Mouse (Mus musculus): ENCODE results near the gene Dmrt3. TPM values are rescaled to one million over a fixed set of nuclear protein-coding genes. Genes with fewer than 3 reads are reported as not detected.

Dmrt3 gene
- polyA plus RNA-seq, 1 experiment from 2014 or later = 5.1 TPM

GRCm38 (mm10) chr19:25635119-25635518 lies 25.0 kb downstream of the Dmrt3 start:
- ATAC-seq (ENCODE audit: insufficient number of reproducible peaks, insufficient read depth, low FRiP score, low TSS enrichment) = no peak
- Histone ChIP-seq H3K4me2 (replicated peaks) (no peak overlapping the region), H3K36me3 (no peaks in the 10 kb centered on the region), H3K27me3 (0 out of 2 replicates have a peak, but pooled peaks cover 3% of the 10 kb centered on the region), H3K4me1 (no peaks in the 10 kb centered on the region; the same call in 1 of the 2 replicates), H3K9ac (no peak overlapping the region), H3K27ac (no peak overlapping the region), H3K4me3 (no peak overlapping the region), H3K9me3 (no peaks in the 10 kb centered on the region)
- 77% methylated on average over 5 of the region's 5 CpGs for WGBS

DNA sequence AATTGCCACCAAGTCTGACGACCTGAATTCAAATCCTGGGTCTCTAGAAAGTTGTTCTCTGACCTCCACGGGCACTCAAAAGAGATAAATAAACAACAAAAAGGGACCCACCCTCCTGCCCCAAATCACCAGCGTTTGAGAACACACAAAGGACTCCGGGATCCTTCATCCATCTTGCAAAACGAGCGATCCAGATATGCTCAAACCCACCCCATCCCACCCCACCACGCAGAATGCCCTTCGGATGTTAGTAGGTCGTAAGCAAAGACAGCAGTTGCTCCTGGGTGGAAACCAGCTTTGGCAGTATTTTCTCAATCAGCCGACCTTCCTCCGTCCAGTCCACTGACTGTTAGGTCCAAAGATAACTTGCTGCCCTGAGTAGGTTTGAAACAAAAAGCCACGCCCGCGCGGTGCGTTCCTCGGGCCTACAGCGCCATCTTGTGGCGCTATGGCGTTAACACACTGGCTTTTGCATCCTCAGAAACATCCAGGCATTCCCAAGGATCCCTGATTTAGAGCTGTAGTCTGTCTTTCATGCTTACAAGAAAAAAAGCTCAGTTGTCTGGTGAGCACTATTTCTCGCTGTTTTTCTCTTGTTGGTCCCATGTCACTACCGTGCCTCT lies 25.6 kb downstream of the Dmrt3 start:
- no peaks in the 10 kb centered on the region for H3K36me3 ChIP-seq
- ATAC-seq (ENCODE audit: insufficient number of reproducible peaks, insufficient read depth, low FRiP score, low TSS enrichment) = peak; percentile 26; the same call in 1 of the 2 replicates
- WGBS = 13% methylated on average over 22 of the region's 22 CpGs
- H3K4me1 ChIP-seq = no peaks in the 10 kb centered on the region; the same call in 1 of the 2 replicates
- no peaks in the 10 kb centered on the region for H3K9me3 ChIP-seq
- H3K4me2 ChIP-seq (replicated peaks) = peak overlapping the region; percentile 46
- H3K27me3 ChIP-seq = 0 out of 2 replicates have a peak, but pooled peaks cover 3% of the 10 kb centered on the region
- H3K4me3 ChIP-seq = peak overlapping the region; percentile 32
- no peak overlapping the region for H3K27ac ChIP-seq
- H3K9ac ChIP-seq = peak overlapping the region; percentile 40

DNA sequence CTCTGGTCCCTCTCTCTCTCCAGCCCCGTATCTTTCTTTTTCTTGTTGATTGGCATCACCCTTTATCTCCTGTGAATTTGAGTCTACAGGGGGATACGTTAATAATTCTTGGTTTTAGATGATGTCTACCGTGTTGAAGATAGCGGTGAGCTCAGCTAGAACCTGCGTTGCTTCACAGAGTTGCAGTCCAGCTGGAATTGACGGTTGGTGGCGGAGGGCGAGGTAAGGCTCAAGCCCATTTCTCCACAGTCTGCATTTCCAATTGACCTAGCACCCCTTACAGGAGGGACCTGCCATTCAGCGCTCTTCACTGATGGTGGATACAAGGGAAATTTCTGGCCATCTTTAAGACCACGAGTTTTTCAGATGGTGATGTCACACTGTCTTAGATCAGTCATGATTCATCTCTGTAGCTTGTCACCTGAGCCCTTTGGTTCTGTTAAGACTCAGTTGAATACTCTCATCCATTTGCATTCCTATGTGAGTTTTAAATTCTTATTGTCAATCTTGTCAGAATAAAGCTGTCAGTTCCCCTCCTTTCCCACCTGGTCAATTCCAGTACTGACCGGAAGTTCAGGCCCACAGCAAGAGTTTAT lies 28.8 kb downstream of the Dmrt3 start:
- Histone ChIP-seq H3K4me3 (no peak overlapping the region), H3K36me3 (no peaks in the 10 kb centered on the region), H3K9ac (no peak overlapping the region), H3K27me3 (0 out of 2 replicates have a peak, but pooled peaks cover 3% of the 10 kb centered on the region), H3K27ac (no peak overlapping the region), H3K4me2 (replicated peaks) (no peak overlapping the region), H3K4me1 (no peaks in the 10 kb centered on the region; the same call in 1 of the 2 replicates), H3K9me3 (no peaks in the 10 kb centered on the region)
- ATAC-seq (ENCODE audit: insufficient number of reproducible peaks, insufficient read depth, low FRiP score, low TSS enrichment) = no peak
- WGBS = 75% methylated on average over 11 of the region's 11 CpGs

GRCm38 (mm10) chr19:25641786-25642185 lies 31.7 kb downstream of the Dmrt3 start:
- H3K9me3 ChIP-seq = no peaks in the 10 kb centered on the region
- 87% methylated on average over 6 of the region's 6 CpGs for WGBS
- H3K4me1 ChIP-seq = no peaks in the 10 kb centered on the region
- no peak overlapping the region for H3K4me2 ChIP-seq (replicated peaks)
- no peak overlapping the region for H3K27ac ChIP-seq
- 0 out of 2 replicates have a peak, but pooled peaks cover 3% of the 10 kb centered on the region for H3K27me3 ChIP-seq
- no peak overlapping the region for H3K9ac ChIP-seq
- H3K4me3 ChIP-seq = no peak overlapping the region
- H3K36me3 ChIP-seq = no peaks in the 10 kb centered on the region
- no peak for ATAC-seq (ENCODE audit: insufficient number of reproducible peaks, insufficient read depth, low FRiP score, low TSS enrichment)

- no peak for ATAC-seq (ENCODE audit: insufficient number of reproducible peaks, insufficient read depth, low FRiP score, low TSS enrichment)
- Histone ChIP-seq H3K4me2 (replicated peaks) (no peak overlapping the region), H3K9ac (no peak overlapping the region), H3K27me3 (no peaks in the 10 kb centered on the region), H3K27ac (no peak overlapping the region), H3K36me3 (no peaks in the 10 kb centered on the region), H3K4me3 (no peak overlapping the region), H3K9me3 (no peaks in the 10 kb centered on the region), H3K4me1 (no peaks in the 10 kb centered on the region)
- WGBS = 52% methylated on average over 3 of the region's 3 CpGs
These were observed 37.0 kb downstream of the Dmrt3 start for GRCm38 (mm10) chr19:25647136-25647535.

DNA sequence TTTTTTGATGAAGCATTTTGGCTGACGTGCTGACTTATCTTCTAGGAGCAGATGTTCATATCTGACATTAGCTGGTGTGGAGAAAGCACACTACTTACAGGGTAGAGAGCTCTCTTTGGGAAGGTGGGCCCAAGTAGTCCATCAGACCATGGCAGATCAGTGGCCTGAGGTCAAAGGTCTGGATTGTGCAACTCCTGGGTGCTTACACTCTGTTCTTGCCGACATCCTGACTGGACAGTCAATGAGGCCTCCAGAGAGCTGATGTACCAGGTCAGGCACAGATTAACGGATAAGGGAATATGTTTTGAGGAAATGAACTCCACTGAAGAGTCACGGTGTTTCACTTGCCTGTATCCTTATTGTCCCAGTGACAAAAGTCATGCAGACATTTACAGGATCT lies 38.6 kb downstream of the Dmrt3 start:
- no peak overlapping the region for H3K4me3 ChIP-seq
- H3K9me3 ChIP-seq = no peaks in the 10 kb centered on the region
- no peaks in the 10 kb centered on the region for H3K27me3 ChIP-seq
- H3K27ac ChIP-seq = no peak overlapping the region
- H3K4me2 ChIP-seq (replicated peaks) = no peak overlapping the region
- no peak for ATAC-seq (ENCODE audit: insufficient number of reproducible peaks, insufficient read depth, low FRiP score, low TSS enrichment)
- H3K9ac ChIP-seq = no peak overlapping the region
- H3K4me1 ChIP-seq = no peaks in the 10 kb centered on the region
- WGBS = 70% methylated on average over 4 of the region's 4 CpGs
- H3K36me3 ChIP-seq = no peaks in the 10 kb centered on the region

- no peak overlapping the region for H3K4me2 ChIP-seq (replicated peaks)
- no peak overlapping the region for H3K9ac ChIP-seq
- WGBS = 72% methylated on average over 10 of the region's 10 CpGs
- H3K9me3 ChIP-seq = no peaks in the 10 kb centered on the region
- H3K36me3 ChIP-seq = no peaks in the 10 kb centered on the region
- H3K27me3 ChIP-seq = no peaks in the 10 kb centered on the region
- ATAC-seq (ENCODE audit: insufficient number of reproducible peaks, insufficient read depth, low FRiP score, low TSS enrichment) = no peak
- no peak overlapping the region for H3K4me3 ChIP-seq
- no peak overlapping the region for H3K27ac ChIP-seq
- peaks cover 6% of the 10 kb centered on the region for H3K4me1 ChIP-seq
These were observed 40.4 kb downstream of the Dmrt3 start for GRCm38 (mm10) chr19:25650474-25650873.

DNA sequence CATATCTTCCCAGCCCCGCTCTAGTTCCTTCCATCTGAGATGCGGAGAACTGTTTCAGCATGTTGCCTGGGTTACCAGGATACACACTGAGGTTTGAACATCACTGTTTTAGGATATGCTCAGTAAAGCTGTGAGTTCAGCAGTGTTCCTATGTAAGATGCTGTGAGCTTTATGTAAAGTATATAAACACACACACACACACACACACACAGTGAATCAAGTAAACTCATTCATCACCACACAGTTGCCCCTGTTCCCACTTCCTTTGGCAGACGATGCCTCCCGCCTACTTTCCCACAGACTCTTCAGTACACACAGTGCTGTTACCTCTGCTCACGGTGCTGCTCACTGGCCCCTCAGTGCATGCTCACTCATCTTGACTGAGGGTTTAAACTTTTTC lies 42.5 kb downstream of the Dmrt3 start:
- Histone ChIP-seq H3K36me3 (no peaks in the 10 kb centered on the region), H3K4me3 (no peak overlapping the region), H3K27me3 (no peaks in the 10 kb centered on the region), H3K9me3 (no peaks in the 10 kb centered on the region), H3K27ac (no peak overlapping the region), H3K9ac (no peak overlapping the region), H3K4me2 (replicated peaks) (no peak overlapping the region), H3K4me1 (peaks cover 6% of the 10 kb centered on the region)
- 67% methylated on average over 5 of the region's 5 CpGs for WGBS
- ATAC-seq (ENCODE audit: insufficient number of reproducible peaks, insufficient read depth, low FRiP score, low TSS enrichment) = no peak

- Histone ChIP-seq H3K4me1 (peaks cover 6% of the 10 kb centered on the region), H3K27me3 (no peaks in the 10 kb centered on the region), H3K4me2 (replicated peaks) (no peak overlapping the region), H3K36me3 (no peaks in the 10 kb centered on the region), H3K4me3 (no peak overlapping the region), H3K9me3 (no peaks in the 10 kb centered on the region), H3K9ac (no peak overlapping the region), H3K27ac (peak overlapping the region; percentile 41; the same call in 1 of the 2 replicates)
- WGBS = 29% methylated on average over 12 of the region's 12 CpGs
- peak; percentile 79 for ATAC-seq (ENCODE audit: insufficient number of reproducible peaks, insufficient read depth, low FRiP score, low TSS enrichment)
These were observed 44.1 kb downstream of the Dmrt3 start for GRCm38 (mm10) chr19:25654034-25654749.

DNA sequence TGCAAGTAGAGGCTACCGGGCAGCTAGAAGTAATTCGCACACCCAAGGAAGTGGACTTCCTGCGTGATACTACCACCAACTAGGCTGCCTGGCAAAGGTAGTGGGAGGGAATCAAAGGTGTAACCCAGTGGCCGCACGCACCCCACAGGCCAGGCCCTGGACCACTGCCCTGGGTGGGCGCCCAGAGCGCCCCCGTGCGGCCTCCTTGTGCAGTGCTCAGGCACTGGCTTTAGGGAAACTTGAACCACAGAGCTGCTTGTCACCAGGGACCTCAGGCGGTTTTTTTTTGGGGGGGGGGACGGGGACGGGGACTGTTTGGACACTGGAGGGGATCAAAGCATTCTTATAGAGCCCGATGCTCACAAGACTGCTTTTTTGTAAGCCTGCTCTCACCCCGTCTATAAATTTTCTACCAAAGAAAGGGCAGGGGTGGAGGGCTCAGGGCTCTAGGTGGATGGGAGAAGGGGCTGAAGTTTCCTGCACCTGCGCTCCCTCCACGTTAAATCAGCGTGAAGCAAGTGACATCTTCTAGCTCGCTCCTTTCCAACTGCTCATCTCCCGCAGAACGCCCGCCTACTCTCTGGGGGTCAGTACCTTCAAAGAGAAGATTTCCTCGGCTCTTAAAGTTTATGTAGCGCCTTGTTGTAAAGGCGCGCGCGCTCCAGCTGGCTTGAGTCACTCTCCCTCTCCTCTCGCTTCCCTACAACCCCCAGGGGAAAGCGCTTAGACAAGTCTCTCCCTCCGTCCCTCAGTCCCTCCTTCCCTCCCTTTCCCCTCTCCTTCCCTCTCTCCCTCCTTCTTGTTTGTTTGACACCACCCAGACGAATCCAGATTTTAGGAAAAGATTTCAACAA lies 55.6 kb downstream of the Dmrt3 start:
- Histone ChIP-seq H3K36me3 (no peaks in the 10 kb centered on the region), H3K9ac (no peak overlapping the region), H3K4me3 (0 out of 2 replicates have a peak overlapping the region, but pooled peaks have one; percentile 4), H3K4me2 (replicated peaks) (peak overlapping the region; percentile 28), H3K9me3 (no peaks in the 10 kb centered on the region), H3K27ac (no peak overlapping the region), H3K27me3 (peaks cover 75% of the 10 kb centered on the region), H3K4me1 (peaks cover 9% of the 10 kb centered on the region; the same call in 1 of the 2 replicates)
- WGBS = 1% methylated on average over 31 of the region's 31 CpGs
- no peak for ATAC-seq (ENCODE audit: insufficient number of reproducible peaks, insufficient read depth, low FRiP score, low TSS enrichment)

- no peak overlapping the region for H3K9ac ChIP-seq
- H3K36me3 ChIP-seq = no peaks in the 10 kb centered on the region
- no peak overlapping the region for H3K27ac ChIP-seq
- H3K4me3 ChIP-seq = no peak overlapping the region
- peaks cover 89% of the 10 kb centered on the region for H3K27me3 ChIP-seq
- ATAC-seq (ENCODE audit: insufficient number of reproducible peaks, insufficient read depth, low FRiP score, low TSS enrichment) = no peak
- H3K4me1 ChIP-seq = peaks cover 12% of the 10 kb centered on the region; the same call in 1 of the 2 replicates
- WGBS = 19% methylated on average over 4 of the region's 4 CpGs
- no peak overlapping the region for H3K4me2 ChIP-seq (replicated peaks)
- no peaks in the 10 kb centered on the region for H3K9me3 ChIP-seq
These were observed 57.7 kb downstream of the Dmrt3 start for GRCm38 (mm10) chr19:25667836-25668235.

Measured in embryonic facial prominence, embryonic 12.5 days (tissue).